Mouse (Mus musculus): Measurements from ENCODE around the gene Ddx58. TPM values are rescaled to one million over a fixed set of nuclear protein-coding genes. Genes with fewer than 3 reads are reported as not detected.

Gene Ddx58
- total RNA-seq, 2 experiments from 2014 or later = 8.1 to 9.1 TPM

DNA sequence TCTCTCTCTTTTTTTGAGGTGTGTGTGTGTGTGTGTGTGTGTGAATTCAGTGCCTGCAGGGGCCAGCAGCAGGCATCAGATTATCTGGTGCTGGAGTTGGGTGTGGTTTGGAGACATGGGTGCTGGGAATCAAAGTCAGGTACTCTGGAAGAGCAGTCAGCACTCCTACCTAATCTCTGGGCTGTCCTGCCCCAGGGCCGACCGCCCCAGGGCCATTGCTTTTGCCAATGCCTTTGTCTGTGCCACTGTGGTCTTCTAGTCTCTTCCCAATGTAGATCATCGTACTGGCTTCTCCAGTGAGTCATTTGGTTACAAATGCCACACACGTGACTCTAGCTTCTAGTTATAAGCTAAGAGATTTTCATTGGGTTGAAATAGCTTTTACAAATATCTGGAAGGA lies 84.9 kb downstream of the Ddx58 start:
- DNase-seq = no peak
- intact Hi-C loops (cut with DNase I) = no loop called here

Other genes starting within 250 kb of the Ddx58 start
- gene Aco1, start 96.7 kb downstream of the Ddx58 start, total RNA-seq (2021) = 10 to 100 TPM; 35.7 to 37.1 TPM
- gene Smim27, start 29.8 kb upstream of the Ddx58 start, total RNA-seq (2021) = 10 to 100 TPM; 28.2 to 42.4 TPM
- 10 to 100 TPM; 12.1 to 12.3 TPM for gene Topors, start 30.0 kb upstream of the Ddx58 start, total RNA-seq (2021)
- 100 to 1,000 TPM; 448 to 463 TPM for gene Ndufb6, start 39.6 kb upstream of the Ddx58 start, total RNA-seq (2021)
- not detected for gene Tmem215, start 232.4 kb upstream of the Ddx58 start, total RNA-seq (2021)

Data from heart, postnatal 14 days (tissue).